Mouse (Mus musculus) heart, adult 8-10 months (tissue): ENCODE measurements at regions not wholly inside any gene's neighbourhood (a gene's known extent, or its start where the extent isn't known, plus 50 kb on each side); places are given as distances from the start of the nearest gene placed in this dataset.

Experiments
- DNase-seq: peaks from one replicate; pipeline ENCODE4 v3.0.0; 2022; ENCODE audit warnings: low spot score

DNA sequence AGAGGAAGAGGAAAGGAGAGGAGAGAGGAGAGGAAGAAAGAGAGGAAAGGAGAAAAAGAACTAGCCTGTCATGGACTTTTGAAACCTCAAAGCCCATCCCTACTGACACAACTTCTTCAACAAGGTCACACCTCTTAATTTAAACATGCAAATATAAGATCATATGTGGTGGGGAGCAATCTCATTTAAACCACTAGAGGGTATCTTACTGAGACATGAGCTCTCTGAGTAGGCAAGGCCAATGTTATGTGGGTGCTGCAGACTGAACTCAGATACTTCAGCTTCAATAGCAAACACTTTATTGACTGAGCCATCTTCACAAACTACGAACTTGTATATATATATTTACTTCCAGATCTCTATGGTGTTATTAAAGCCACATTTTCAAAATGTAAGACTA is 156.9 kb downstream of the Mex3b start:
- no peak for DNase-seq

DNA sequence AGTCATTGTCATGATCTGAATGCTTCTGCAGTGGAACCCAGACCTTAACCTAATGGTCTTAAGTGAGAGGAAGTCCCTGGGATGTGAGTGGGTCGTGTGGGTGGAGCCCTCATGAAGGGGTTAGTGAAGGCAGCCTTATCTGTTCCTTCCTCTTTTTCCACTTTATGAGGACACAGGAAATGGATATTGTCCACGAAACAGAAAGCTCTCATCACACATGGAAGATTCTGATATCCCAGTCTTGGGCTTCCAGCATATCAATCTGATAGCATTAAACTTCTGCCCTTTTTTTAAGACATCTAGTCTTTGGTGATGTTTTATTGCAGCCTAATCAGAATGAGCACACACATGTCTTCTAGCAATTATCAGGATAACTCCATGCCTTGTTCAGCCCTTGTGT is 164.0 kb downstream of the Mex3b start:
- no peak for DNase-seq

GRCm38 (mm10) chr7:83032025-83032424 is 164.9 kb downstream of the Mex3b start:
- no peak for DNase-seq

GRCm38 (mm10) chr7:83032924-83033323 is 165.8 kb downstream of the Mex3b start:
- no peak for DNase-seq

GRCm38 (mm10) chr7:83035190-83035589 is 168.1 kb downstream of the Mex3b start:
- no peak for DNase-seq

DNA sequence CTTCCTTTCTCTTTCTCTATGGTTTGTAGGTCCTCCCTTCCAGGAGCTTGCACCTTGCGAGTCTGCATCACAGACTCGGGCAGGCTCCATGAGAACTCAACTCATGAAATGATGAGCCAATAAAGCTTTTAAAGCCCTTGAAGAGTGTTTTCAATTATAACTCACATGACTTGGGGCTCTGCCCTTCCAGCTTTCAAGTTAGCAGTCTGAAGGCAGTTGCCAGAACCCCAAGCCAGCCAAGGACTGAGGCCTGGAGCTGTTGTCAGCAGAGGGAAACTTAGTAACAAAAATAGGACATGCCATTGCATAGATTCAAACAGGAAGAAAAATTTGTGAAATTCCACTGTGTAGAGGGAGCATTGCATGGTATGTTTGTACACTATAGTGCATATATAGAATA is 169.3 kb downstream of the Mex3b start:
- DNase-seq = peak; percentile 51

GRCm38 (mm10) chr7:83037100-83037499 is 170.0 kb downstream of the Mex3b start:
- no peak for DNase-seq

GRCm38 (mm10) chr7:83037714-83038113 is 170.6 kb downstream of the Mex3b start:
- no peak for DNase-seq

- no peak for DNase-seq
These were observed 176.6 kb downstream of the Mex3b start for GRCm38 (mm10) chr7:83043746-83044145.

DNA sequence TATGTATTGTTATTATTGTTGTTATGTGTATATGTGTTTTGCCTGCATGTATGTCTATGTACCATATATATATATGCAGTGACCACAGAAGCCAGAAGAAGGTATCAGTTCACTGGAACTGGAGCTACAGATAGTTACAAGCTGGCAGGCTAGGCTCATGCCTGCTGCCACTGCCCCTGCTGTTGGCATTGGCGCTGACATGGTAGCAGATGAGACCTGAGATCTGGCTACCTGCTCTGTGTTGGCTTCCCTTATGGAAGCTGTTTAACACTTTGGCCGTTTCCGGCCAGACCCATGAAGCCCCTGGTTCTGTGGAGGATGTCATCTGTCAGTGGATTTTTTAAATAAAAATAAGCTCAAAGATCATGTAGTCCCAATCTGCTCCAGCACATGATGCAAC is 178.1 kb downstream of the Mex3b start:
- no peak for DNase-seq

DNA sequence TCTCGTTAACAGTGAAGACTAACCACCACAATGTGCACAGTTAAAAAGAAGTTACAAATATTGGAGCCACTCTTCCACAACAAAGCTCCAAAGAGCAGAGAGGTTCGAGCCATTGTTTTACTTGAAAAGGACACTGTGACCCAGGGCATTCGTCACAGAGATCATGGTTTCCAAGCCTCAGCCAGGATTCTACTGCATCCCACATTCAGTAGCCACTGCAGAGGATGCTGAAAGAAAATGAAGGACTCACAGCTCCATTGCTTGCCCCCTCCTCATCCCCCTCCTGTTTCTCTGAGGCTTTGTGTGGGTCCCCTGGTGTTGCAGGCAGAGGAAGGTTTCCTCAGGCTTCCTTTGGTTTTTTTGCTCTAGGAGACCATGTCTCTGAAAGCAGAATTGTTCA is 182.9 kb downstream of the Mex3b start:
- DNase-seq = no peak

DNA sequence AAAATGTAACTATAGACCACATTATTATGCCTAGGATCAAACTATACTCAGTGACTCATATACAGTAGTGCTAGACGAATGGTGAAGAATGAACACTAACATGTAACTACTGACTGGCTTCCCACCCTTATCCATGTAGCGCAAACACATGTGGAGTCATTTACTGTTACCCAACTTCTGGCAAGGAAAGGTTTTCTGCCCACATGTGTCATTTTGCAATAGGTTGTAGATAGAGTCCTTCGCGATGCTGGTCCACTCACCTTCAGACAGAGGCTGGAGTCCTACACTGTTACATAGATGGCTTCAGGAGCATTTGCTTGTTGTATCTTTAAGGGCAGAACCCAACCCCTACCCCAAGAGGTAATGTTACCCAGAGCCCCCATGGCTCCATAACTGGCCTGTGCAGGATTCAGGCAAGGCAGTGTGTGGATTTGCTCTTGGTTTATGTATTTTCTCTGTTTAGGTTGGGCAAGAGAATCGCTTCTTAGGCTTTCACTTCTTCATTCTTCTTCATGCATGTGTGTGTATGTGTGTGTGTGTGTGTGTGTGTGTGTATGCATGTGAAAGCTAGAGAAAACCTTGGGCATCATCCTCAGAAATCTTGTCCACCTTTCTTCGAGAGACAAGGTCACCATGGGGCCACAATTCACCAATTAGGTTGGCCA is 183.8 kb downstream of the Mex3b start:
- DNase-seq = no peak

- DNase-seq = peak; percentile 0
These were observed 189.2 kb downstream of the Mex3b start for GRCm38 (mm10) chr7:83056101-83056935.

GRCm38 (mm10) chr7:83060318-83060717 is 193.2 kb downstream of the Mex3b start:
- no peak for DNase-seq

- DNase-seq = no peak
These were observed 193.6 kb downstream of the Mex3b start for GRCm38 (mm10) chr7:83060733-83061132.

DNA sequence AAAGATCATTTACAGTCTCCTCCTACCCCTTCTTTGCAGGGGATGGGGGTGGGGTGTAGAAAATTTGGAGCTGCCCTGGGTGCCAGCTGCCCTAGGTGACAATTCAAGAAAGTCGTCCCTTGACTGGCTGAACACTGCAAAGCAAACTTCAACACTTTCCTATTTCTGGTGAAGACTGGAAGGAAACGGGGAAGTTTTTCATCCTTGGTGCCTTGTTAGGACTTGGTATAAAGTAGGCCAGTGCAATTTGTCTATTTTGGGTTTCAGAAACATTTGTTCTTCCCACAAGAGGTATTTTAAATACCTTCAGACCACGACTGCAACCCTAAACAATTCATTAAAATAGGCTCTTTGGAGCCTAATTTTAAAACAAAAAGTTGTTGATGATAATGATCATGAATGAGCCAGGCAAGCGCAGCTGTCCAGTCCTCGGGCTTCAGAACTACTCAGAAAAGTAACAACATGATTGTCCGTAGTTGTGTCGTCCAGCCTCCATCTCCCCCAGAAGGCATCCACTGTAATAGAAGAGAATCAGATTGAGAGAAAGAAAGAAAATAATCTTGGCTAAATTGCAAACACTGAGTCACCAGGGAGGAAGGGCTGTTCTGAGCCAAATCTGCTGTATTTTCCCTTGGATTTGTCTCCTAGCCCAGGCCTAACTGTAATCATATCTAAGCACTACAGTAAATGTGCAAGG is 194.2 kb downstream of the Mex3b start:
- DNase-seq = peak; percentile 1

DNA sequence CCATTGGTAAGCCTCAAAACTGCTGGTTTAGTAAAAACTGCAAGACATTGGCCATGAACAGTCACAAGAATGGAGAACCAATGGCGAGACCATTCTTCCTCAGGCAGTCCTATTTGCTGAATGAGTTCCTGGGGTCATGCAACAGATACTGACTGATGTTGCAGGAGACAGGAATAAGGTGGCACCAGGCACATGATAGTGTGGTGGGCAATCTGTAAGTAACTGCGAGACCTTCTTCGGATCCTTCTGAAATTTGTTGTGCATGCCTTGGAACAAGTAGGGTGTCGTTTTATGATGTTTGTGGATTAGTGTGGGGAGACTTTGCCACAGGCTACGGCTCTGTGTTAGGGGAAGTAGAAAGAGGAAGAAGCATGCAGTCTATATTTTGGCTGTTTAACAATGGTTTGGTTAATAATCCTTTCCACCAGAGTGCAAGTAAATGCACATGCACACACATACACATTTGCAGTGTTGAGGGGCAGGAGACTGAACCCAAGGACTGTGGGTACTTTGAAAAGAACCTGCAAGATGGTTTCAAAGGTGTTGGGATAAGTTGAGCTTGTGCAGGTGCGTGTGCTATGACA is 194.9 kb downstream of the Mex3b start:
- DNase-seq = peak; percentile 1

DNA sequence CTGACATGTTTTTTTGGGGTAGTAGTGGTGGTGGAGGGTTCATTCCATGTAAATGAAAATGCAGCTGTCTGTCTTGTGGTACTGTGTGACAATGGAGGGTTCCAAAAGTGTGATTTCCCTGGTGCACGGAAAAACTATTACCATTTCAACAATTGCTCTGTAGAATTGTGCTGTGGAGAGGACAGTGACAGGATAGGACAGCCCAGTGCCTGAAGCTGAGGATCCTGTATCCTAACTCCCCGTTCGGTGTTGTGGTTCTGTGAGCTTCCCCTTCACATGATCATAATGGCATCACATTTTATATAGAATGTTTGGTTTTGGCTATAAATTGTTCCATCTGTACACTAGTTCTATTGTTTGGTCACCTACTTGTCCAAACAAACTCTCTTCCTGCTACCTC is 196.4 kb downstream of the Mex3b start:
- DNase-seq = no peak

DNA sequence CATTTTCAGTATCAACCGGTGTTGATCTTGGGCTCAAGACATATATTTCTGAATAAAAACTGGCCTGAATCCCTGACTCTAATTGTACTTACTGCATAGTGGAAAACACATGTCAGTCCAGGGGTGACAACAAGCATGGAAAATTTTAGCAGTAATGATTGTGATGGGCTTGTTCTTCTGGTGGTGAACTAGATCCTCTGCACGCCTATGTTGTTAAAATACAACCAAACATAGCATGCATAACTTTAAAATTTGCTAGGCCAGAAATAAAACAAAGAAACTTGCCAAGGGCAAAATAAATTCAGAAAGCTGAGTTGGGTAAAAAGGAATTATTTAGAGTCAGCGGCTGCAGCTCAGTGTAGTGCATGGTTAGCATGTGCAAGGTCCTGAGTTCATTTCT is 198.2 kb downstream of the Mex3b start:
- DNase-seq = no peak

- DNase-seq = no peak
These were observed 207.4 kb downstream of the Mex3b start for GRCm38 (mm10) chr7:83074399-83074970.

DNA sequence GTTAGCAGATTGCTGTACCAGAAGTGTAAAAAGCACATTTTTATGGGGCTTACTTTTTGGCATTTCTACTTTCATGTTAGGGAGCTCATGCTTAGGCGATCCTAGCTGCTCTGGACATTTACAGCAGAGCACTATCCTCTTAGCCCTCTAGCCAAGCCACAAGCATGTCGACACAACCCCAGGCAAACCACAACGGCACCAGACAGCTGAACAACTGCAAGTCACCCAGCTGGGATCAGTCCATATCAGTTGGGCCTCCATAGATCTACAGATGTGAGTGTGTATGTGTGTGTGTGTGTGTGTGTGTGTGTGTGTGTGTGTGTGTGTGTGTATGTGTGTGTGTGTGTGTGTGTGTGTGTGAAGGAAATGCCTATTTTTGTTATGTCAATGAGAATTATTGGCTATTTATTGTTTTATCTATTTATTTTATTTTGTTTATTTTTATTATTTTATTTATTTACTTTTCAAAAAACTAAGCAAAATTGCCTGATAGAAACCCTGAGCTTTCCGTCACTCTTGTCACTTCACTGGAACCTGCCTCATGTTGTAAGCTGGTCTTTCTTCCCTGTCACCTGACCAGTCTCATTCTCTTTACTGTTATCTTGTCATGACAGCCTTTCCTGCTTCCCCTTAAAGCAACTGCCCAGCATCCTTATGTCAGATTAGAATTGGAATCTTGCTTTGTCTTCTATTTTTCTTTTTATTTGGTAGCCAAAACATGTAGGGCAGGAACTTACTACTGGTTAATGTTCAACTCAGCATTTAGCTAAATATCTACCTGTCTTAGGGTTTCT is 208.2 kb downstream of the Mex3b start:
- DNase-seq = no peak
